Mouse (Mus musculus) embryonic fibroblast, embryonic 13.5 days (primary cell): ENCODE data around the gene Pphln1.

Source experiments
- CTCF ChIP-seq: IDR thresholded peaks from 2 replicates; pipeline ENCODE4 v1.5.1; 2011; ENCODE audit warnings: mild to moderate bottlenecking, control low read depth, low read length, moderate library complexity, borderline replicate concordance; ENCODE audit not compliant: insufficient read depth
- POLR2A ChIP-seq: IDR thresholded peaks from 2 replicates; pipeline ENCODE4 v1.6.1; 2011; ENCODE audit warnings: low read depth, mild to moderate bottlenecking, control low read depth, low read length, moderate library complexity

DNA sequence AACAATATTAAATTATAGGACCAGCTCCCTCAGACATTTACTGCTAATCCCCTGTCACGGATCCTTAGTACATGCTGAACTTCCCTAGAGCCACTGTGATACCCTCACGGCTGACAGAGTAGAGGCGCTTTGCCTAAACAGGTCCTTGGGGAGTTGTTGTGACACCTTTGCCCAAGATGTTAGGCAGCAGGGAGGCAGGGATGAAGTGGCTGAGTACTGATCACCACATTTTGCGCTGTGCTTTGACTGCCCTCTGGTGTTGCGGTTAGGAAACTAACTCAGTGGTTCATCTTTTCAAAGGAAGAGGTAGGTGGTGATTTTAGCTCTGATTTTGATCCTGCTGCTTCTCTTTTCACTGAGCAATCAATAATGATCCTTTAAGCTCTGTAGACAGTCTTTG is 40.5 kb downstream of the Pphln1 start:
- TF ChIP-seq CTCF (peak; percentile 90; the same call in 1 of the 2 replicates), POLR2A (no peak)
